Mouse (Mus musculus) spleen, postnatal 36 days (tissue): ENCODE data around the gene Elob.

ENCODE experiments used
- DNase-seq, 2 experiments: peaks; one replicate each; pipeline ENCODE4 v3.0.0; 2022; ENCODE audit warnings: low spot score in 2 of 2, mixed read lengths in 1 of 2

The Elob gene

GRCm38 (mm10) chr17:23783352-23783751 is 45.6 kb downstream of the Elob start:
- DNase-seq, result no peak

- DNase-seq, result no peak
Measured at GRCm38 (mm10) chr17:23778447-23778846, 50.5 kb downstream of the Elob start.

GRCm38 (mm10) chr17:23777141-23777540 is 51.8 kb downstream of the Elob start:
- no peak for DNase-seq

GRCm38 (mm10) chr17:23776216-23776615 is 52.7 kb downstream of the Elob start:
- no peak for DNase-seq
